Mouse (Mus musculus): ENCODE measurements around the gene Fcer2a. TPM values are rescaled to one million over a fixed set of nuclear protein-coding genes. Genes with fewer than 3 reads are reported as not detected.

Fcer2a gene
- polyA plus RNA-seq, 1 experiment from 2014 or later: 0.24 TPM

- no peak overlapping the region for H3K4me3 ChIP-seq (ENCODE audit: low read depth, low read length)
- no peaks in the 10 kb centered on the region for H3K4me1 ChIP-seq (ENCODE audit: control insufficient read depth, insufficient read depth, low read length)
- no peak overlapping the region for H3K4me2 ChIP-seq (ENCODE audit: low read depth, severe bottlenecking)
- peaks cover 3% of the 10 kb centered on the region; the same call in 1 of the 2 replicates for H3K9me3 ChIP-seq (ENCODE audit: control insufficient read depth, low read length)
- peaks cover 13% of the 10 kb centered on the region for H3K36me3 ChIP-seq (ENCODE audit: control insufficient read depth, insufficient read depth, low read length)
- ATAC-seq (ENCODE audit: insufficient number of reproducible peaks, low FRiP score, low TSS enrichment, low read depth) (no peak), DNase-seq (ENCODE audit: low spot score) (no peak)
- no peak overlapping the region for H3K27ac ChIP-seq (replicated peaks; ENCODE audit: low read depth, low read length)
- H3K27me3 ChIP-seq (ENCODE audit: control insufficient read depth, insufficient read depth, low read length): no peaks in the 10 kb centered on the region
- H3K9ac ChIP-seq (ENCODE audit: low read length): no peak overlapping the region
- WGBS: 81% methylated on average over 6 of the region's 6 CpGs
These were observed 10.4 kb downstream of the Fcer2a start for GRCm38 (mm10) chr8:3683408-3684176.

DNA sequence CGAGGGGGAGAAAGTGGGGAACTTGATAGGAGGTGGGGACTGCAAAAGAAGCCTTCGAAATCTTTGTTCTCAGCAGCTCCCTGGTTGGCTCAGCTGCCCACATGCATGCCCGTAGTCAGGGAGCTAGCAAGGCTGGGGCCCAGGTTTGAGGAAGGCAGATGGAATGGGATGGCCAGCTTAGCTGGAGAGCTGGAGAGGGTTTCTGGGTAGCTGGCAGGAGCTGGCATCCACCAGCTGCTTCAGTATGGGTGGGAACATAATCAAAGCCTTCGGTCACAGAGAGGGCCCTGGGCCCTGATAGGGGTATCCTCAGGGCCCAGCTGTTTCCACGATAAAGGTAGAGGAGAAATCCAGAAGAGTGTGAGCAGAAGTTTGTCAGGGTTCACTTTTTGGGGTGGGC lies 11.5 kb downstream of the Fcer2a start:
- H3K27me3 ChIP-seq (ENCODE audit: control insufficient read depth, insufficient read depth, low read length): no peaks in the 10 kb centered on the region
- no peak for ATAC-seq (ENCODE audit: insufficient number of reproducible peaks, low FRiP score, low TSS enrichment, low read depth)
- no peak overlapping the region for H3K4me2 ChIP-seq (ENCODE audit: low read depth, severe bottlenecking)
- WGBS: 86% methylated on average over 5 of the region's 5 CpGs
- peaks cover 3% of the 10 kb centered on the region; the same call in 1 of the 2 replicates for H3K9me3 ChIP-seq (ENCODE audit: control insufficient read depth, low read length)
- DNase-seq (ENCODE audit: low spot score): no peak
- peaks cover 13% of the 10 kb centered on the region for H3K36me3 ChIP-seq (ENCODE audit: control insufficient read depth, insufficient read depth, low read length)
- H3K4me3 ChIP-seq (ENCODE audit: low read depth, low read length): no peak overlapping the region
- H3K9ac ChIP-seq (ENCODE audit: low read length): no peak overlapping the region
- H3K27ac ChIP-seq (replicated peaks; ENCODE audit: low read depth, low read length): no peak overlapping the region
- 0 out of 2 replicates have a peak, but pooled peaks cover 3% of the 10 kb centered on the region for H3K4me1 ChIP-seq (ENCODE audit: control insufficient read depth, insufficient read depth, low read length)

- H3K9me3 ChIP-seq (ENCODE audit: control insufficient read depth, low read length): no peaks in the 10 kb centered on the region; the same call in 1 of the 2 replicates
- H3K9ac ChIP-seq (ENCODE audit: low read length): no peak overlapping the region
- 0 out of 2 replicates have a peak, but pooled peaks cover 7% of the 10 kb centered on the region for H3K4me1 ChIP-seq (ENCODE audit: control insufficient read depth, insufficient read depth, low read length)
- H3K27ac ChIP-seq (replicated peaks; ENCODE audit: low read depth, low read length): no peak overlapping the region
- peaks cover 13% of the 10 kb centered on the region for H3K36me3 ChIP-seq (ENCODE audit: control insufficient read depth, insufficient read depth, low read length)
- no peak overlapping the region for H3K4me3 ChIP-seq (ENCODE audit: low read depth, low read length)
- no peak for ATAC-seq (ENCODE audit: insufficient number of reproducible peaks, low FRiP score, low TSS enrichment, low read depth)
- H3K27me3 ChIP-seq (ENCODE audit: control insufficient read depth, insufficient read depth, low read length): no peaks in the 10 kb centered on the region
- no peak for DNase-seq (ENCODE audit: low spot score)
- WGBS: 97% methylated on average over 5 of the region's 5 CpGs
- H3K4me2 ChIP-seq (ENCODE audit: low read depth, severe bottlenecking): no peak overlapping the region
These were observed 14.3 kb downstream of the Fcer2a start for GRCm38 (mm10) chr8:3679656-3680055.

DNA sequence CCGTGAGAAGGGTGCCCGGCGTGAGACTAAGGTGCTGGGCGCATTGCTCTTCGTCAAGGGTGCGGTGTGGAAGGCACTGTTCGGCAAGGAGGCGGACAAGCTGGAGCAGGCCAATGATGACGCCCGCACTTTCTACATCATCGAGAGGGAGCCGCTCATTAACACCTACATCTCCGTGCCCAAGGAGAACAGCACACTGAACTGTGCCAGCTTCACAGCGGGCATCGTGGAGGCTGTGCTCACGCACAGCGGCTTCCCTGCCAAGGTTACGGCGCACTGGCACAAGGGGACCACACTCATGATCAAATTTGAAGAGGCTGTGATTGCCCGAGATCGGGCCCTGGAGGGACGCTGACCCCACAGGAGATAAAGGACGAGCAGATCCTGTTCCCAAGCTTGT lies 14.7 kb downstream of the Fcer2a start:
- no peaks in the 10 kb centered on the region; the same call in 1 of the 2 replicates for H3K9me3 ChIP-seq (ENCODE audit: control insufficient read depth, low read length)
- no peak overlapping the region for H3K4me3 ChIP-seq (ENCODE audit: low read depth, low read length)
- H3K27ac ChIP-seq (replicated peaks; ENCODE audit: low read depth, low read length): no peak overlapping the region
- H3K27me3 ChIP-seq (ENCODE audit: control insufficient read depth, insufficient read depth, low read length): no peaks in the 10 kb centered on the region
- DNase-seq (ENCODE audit: low spot score) (no peak), ATAC-seq (ENCODE audit: insufficient number of reproducible peaks, low FRiP score, low TSS enrichment, low read depth) (no peak)
- 96% methylated on average over 23 of the region's 23 CpGs for whole genome bisulfite sequencing
- no peak overlapping the region for H3K9ac ChIP-seq (ENCODE audit: low read length)
- H3K4me2 ChIP-seq (ENCODE audit: low read depth, severe bottlenecking): no peak overlapping the region
- H3K4me1 ChIP-seq (ENCODE audit: control insufficient read depth, insufficient read depth, low read length): 0 out of 2 replicates have a peak, but pooled peaks cover 7% of the 10 kb centered on the region
- peaks cover 13% of the 10 kb centered on the region for H3K36me3 ChIP-seq (ENCODE audit: control insufficient read depth, insufficient read depth, low read length)

DNA sequence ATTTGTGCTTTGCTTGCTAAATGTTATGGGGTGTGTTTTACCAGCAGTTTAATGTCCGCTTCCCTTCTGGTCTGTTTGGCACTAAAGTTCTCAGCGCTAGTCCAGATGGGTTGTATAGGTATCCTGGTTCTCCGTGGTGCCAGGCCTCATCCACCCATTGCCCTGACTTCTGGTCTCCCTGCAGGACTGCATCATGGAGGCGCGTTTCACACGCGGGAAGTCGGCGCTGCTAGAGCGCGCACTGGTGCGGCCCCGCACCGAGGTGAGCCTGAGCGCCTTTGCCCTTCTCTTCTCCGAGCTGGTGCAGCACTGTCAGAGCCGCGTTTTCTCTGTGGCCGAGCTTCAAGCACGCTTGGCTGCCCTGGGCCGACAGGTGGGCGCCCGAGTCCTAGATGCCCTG lies 15.1 kb downstream of the Fcer2a start:
- Histone ChIP-seq H3K9ac (ENCODE audit: low read length) (no peak overlapping the region), H3K27ac (replicated peaks; ENCODE audit: low read depth, low read length) (no peak overlapping the region), H3K27me3 (ENCODE audit: control insufficient read depth, insufficient read depth, low read length) (no peaks in the 10 kb centered on the region), H3K9me3 (ENCODE audit: control insufficient read depth, low read length) (no peaks in the 10 kb centered on the region; the same call in 1 of the 2 replicates), H3K4me1 (ENCODE audit: control insufficient read depth, insufficient read depth, low read length) (0 out of 2 replicates have a peak, but pooled peaks cover 7% of the 10 kb centered on the region), H3K4me3 (ENCODE audit: low read depth, low read length) (no peak overlapping the region), H3K36me3 (ENCODE audit: control insufficient read depth, insufficient read depth, low read length) (peaks cover 13% of the 10 kb centered on the region), H3K4me2 (ENCODE audit: low read depth, severe bottlenecking) (no peak overlapping the region)
- WGBS: 97% methylated on average over 22 of the region's 23 CpGs
- no peak for ATAC-seq (ENCODE audit: insufficient number of reproducible peaks, low FRiP score, low TSS enrichment, low read depth)
- no peak for DNase-seq (ENCODE audit: low spot score)

DNA sequence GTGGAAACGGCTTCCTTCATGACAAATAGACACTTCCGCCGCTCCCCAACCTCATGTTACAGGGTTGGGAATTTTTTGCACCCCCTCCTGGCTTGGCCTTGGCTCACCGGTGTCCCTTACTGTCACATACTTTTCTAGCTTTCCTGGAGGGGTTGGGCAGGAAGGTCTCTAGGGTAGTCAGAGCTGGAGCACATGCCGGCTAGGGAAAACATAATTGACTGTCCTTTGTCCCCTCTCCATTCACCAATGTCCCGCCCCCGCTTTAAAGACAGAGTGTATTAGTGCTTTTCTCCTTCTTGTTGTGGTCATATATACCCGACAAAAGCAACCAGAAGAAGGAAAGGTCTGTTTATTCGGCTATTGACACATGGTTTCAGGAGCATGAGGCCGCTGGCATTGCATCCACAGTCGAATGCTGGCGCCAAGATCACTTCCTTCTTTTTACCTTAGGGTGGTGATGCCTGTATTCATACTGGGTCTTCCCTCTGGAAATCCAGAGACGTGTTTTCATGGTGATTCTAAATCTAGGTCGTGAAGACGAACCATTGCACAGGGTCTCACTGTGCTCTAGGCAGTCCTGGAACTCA lies 16.9 kb downstream of the Fcer2a start:
- no peaks in the 10 kb centered on the region for H3K9me3 ChIP-seq (ENCODE audit: control insufficient read depth, low read length)
- H3K27me3 ChIP-seq (ENCODE audit: control insufficient read depth, insufficient read depth, low read length): no peaks in the 10 kb centered on the region
- 0 out of 2 replicates have a peak, but pooled peaks cover 7% of the 10 kb centered on the region for H3K4me1 ChIP-seq (ENCODE audit: control insufficient read depth, insufficient read depth, low read length)
- peak overlapping the region; percentile 79 for H3K4me2 ChIP-seq (ENCODE audit: low read depth, severe bottlenecking)
- DNase-seq (ENCODE audit: low spot score): no peak
- no peak; the same call in 1 of the 2 replicates for ATAC-seq (ENCODE audit: insufficient number of reproducible peaks, low FRiP score, low TSS enrichment, low read depth)
- H3K4me3 ChIP-seq (ENCODE audit: low read depth, low read length): peak overlapping the region; percentile 79
- 4% methylated on average over 15 of the region's 15 CpGs for WGBS
- peak overlapping the region; percentile 89 for H3K9ac ChIP-seq (ENCODE audit: low read length)
- peaks cover 13% of the 10 kb centered on the region for H3K36me3 ChIP-seq (ENCODE audit: control insufficient read depth, insufficient read depth, low read length)
- peak overlapping the region; percentile 81 for H3K27ac ChIP-seq (replicated peaks; ENCODE audit: low read depth, low read length)

- Histone ChIP-seq H3K27ac (replicated peaks; ENCODE audit: low read depth, low read length) (peak within 1 kb of the TSS; percentile 81), H3K36me3 (ENCODE audit: control insufficient read depth, insufficient read depth, low read length) (peaks cover 13% of the 10 kb centered on the region), H3K9me3 (ENCODE audit: control insufficient read depth, low read length) (no peaks in the 10 kb centered on the region), H3K4me2 (ENCODE audit: low read depth, severe bottlenecking) (peak within 1 kb of the TSS; percentile 79), H3K9ac (ENCODE audit: low read length) (peak within 1 kb of the TSS; percentile 89), H3K27me3 (ENCODE audit: control insufficient read depth, insufficient read depth, low read length) (no peaks in the 10 kb centered on the region), H3K4me1 (ENCODE audit: control insufficient read depth, insufficient read depth, low read length) (0 out of 2 replicates have a peak, but pooled peaks cover 7% of the 10 kb centered on the region), H3K4me3 (ENCODE audit: low read depth, low read length) (peak within 1 kb of the TSS; percentile 79)
- peak; percentile 95 for DNase-seq (ENCODE audit: low spot score)
- ATAC-seq (ENCODE audit: insufficient number of reproducible peaks, low FRiP score, low TSS enrichment, low read depth): peak; percentile 86
- WGBS: 2% methylated on average over 61 of the region's 61 CpGs
These were observed 17.6 kb downstream of the Fcer2a start, which contains the start of gene Trappc5 for GRCm38 (mm10) chr8:3676131-3676992. Gene Trappc5 (plus strand): TSS chr8:3676299.

DNA sequence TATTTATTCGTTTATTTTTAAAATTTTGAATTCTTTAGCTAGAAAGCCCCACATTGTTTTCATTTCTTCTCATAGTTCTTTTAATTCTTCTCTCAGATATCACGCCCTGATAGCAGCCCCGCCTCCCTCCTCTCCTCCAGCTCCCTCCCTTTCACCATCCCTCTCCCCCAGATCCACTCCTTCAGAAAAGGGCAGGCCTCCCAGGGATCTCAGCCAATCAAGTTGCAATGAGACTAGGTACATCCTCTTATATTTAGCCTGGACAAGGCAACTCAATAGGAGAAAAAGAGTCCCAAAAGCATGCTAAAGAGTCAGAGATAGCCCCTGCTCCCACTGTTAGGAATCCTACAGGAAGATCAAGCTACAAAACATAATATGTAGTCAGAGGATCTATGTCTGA lies 19.3 kb downstream of the Fcer2a start:
- Histone ChIP-seq H3K36me3 (ENCODE audit: control insufficient read depth, insufficient read depth, low read length) (peaks cover 8% of the 10 kb centered on the region), H3K4me1 (ENCODE audit: control insufficient read depth, insufficient read depth, low read length) (0 out of 2 replicates have a peak, but pooled peaks cover 7% of the 10 kb centered on the region), H3K4me3 (ENCODE audit: low read depth, low read length) (no peak overlapping the region), H3K4me2 (ENCODE audit: low read depth, severe bottlenecking) (no peak overlapping the region), H3K9ac (ENCODE audit: low read length) (no peak overlapping the region), H3K9me3 (ENCODE audit: control insufficient read depth, low read length) (no peaks in the 10 kb centered on the region), H3K27me3 (ENCODE audit: control insufficient read depth, insufficient read depth, low read length) (no peaks in the 10 kb centered on the region), H3K27ac (replicated peaks; ENCODE audit: low read depth, low read length) (no peak overlapping the region)
- ATAC-seq (ENCODE audit: insufficient number of reproducible peaks, low FRiP score, low TSS enrichment, low read depth): no peak
- no peak for DNase-seq (ENCODE audit: low spot score)
- WGBS: 51% methylated on average over 3 of the region's 3 CpGs
